Mouse (Mus musculus) embryonic fibroblast, embryonic 13.5 days (primary cell): ENCODE data around the gene Aip.
"Not testable (repeated sequence)": the region's sequence is repeated elsewhere in the genome, so short reads cannot be mapped to it uniquely, and the experiment has no call there.

Experiments used
- CTCF ChIP-seq: IDR thresholded peaks from 2 replicates; pipeline ENCODE4 v1.5.1; 2011; ENCODE audit warnings: mild to moderate bottlenecking, control low read depth, low read length, moderate library complexity, borderline replicate concordance; ENCODE audit not compliant: insufficient read depth
- POLR2A ChIP-seq: IDR thresholded peaks from 2 replicates; pipeline ENCODE4 v1.6.1; 2011; ENCODE audit warnings: low read depth, mild to moderate bottlenecking, control low read depth, low read length, moderate library complexity

GRCm38 (mm10) chr19:4135229-4135962 lies 9.7 kb upstream of the Aip start:
- not testable (repeated sequence) for TF ChIP-seq POLR2A, CTCF
